Mouse (Mus musculus): Measurements from ENCODE around the gene Gnb5. TPM values are rescaled to one million over a fixed set of nuclear protein-coding genes. Genes with fewer than 3 reads are reported as not detected.

The Gnb5 gene
- polyA plus RNA-seq, 1 experiment from 2014 or later: 27.9 TPM

Other genes with a start within 250 kb of the Gnb5 start
- gene Myo5a, start 235.3 kb upstream of the Gnb5 start, polyA plus RNA-seq (2014; fragmentation: Nextera tagmentation; extraction: Ambion mirVana): 11.2 and 23.5 TPM in 2 replicates
- gene Myo5c, start 74.3 kb upstream of the Gnb5 start, polyA plus RNA-seq (2014; fragmentation: Nextera tagmentation; extraction: Ambion mirVana): 3.9 and 4.4 TPM in 2 replicates
- gene Bcl2l10, start 41.5 kb downstream of the Gnb5 start, polyA plus RNA-seq (2014; fragmentation: Nextera tagmentation; extraction: Ambion mirVana): not detected in 2 replicates
- gene Mapk6, start 103.7 kb downstream of the Gnb5 start, polyA plus RNA-seq (2014; fragmentation: Nextera tagmentation; extraction: Ambion mirVana): 54.8 and 77.6 TPM in 2 replicates
- gene Leo1, start 135.2 kb downstream of the Gnb5 start, polyA plus RNA-seq (2014; fragmentation: Nextera tagmentation; extraction: Ambion mirVana): 36.9 and 45.8 TPM in 2 replicates

Measured in kidney, embryonic 14.5 days (tissue).